Mouse (Mus musculus): ENCODE results near the gene Frem1.

DNA sequence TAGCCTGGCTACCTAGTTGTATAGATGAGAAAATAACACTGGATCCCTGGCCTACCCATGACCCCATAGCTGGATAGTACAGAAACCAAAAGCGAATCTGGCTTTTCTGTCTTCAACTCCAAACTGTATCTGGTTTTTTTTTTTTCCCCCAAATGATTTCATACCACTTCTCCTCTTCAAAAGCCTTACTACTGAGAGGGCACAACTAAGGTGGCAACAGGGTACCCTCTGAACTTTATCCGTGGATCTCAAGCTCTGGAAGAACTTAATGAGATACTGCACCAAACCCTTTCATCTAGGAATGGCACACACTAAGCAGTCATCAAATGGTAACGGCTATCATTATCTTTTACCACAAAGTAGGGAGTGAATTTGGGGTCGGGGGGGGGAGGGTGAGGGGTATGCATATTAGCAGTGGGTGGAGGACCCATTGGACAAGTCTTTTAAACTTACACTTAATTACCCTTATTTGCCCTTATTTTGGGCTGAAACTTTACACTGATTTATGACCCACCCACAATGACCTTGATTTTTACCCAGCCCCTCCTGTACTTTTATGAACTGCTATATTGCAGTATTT is 193.6 kb downstream of the Frem1 start:
- no peak for TF ChIP-seq CTCF (IDR thresholded peaks at IDR 0.05; ENCODE audit: borderline replicate concordance, extremely low read depth, insufficient read depth, insufficient read length)
- no peak for TF ChIP-seq POLR2A (IDR thresholded peaks at IDR 0.05; ENCODE audit: borderline replicate concordance, extremely low read depth, insufficient read depth, insufficient read length, poor library complexity, severe bottlenecking)

All from brain, embryonic 14.5 days (tissue).